Mouse (Mus musculus): ENCODE measurements at regions not wholly inside any gene's neighbourhood (a gene's known extent, or its start where the extent isn't known, plus 50 kb on each side); places are given as distances from the start of the nearest gene placed in this dataset.

GRCm38 (mm10) chr14:13190801-13191200, 93.8 kb upstream of the Synpr start:
- TF ChIP-seq CTCF (IDR thresholded peaks at IDR 0.05) (no peak), EP300 (IDR thresholded peaks at IDR 0.05) (no peak)

Measured in lung, postnatal 0 days (tissue).